Mouse (Mus musculus) adrenal gland, postnatal 0 days (tissue): ENCODE data around the gene Spopl. TPM values are rescaled to one million over a fixed set of nuclear protein-coding genes. Genes with fewer than 3 reads are reported as not detected.

Source experiments
- polyA plus RNA-seq: library from polyadenylated mRNA; unstranded; fragments of >200 nt; fragmentation: Nextera tagmentation; extraction: Ambion mirVana; gene quantifications from 2 replicates; pipeline ENCODE4 v1.2.1, GENCODE M21; 2015

Gene Spopl
- polyA plus RNA-seq = 7.8 and 10.1 TPM in 2 replicates

GRCm38 (mm10) chr2:23571302-23572156, at the start of gene Spopl:
Gene Spopl (minus strand): TSS chr2:23572106.

